Mouse (Mus musculus) kidney, postnatal 0 days (tissue): ENCODE results near the gene Capn9. TPM values are rescaled to one million over a fixed set of nuclear protein-coding genes. Genes with fewer than 3 reads are reported as not detected.

Source experiments
- ATAC-seq: fragments of 200-750 bp; cut with Nextera tagmentation; replicated peaks from 2 replicates; pipeline ENCODE4 v1.8.0; 2017; ENCODE audit warnings: low read depth, moderate number of reproducible peaks, moderate TSS enrichment, moderate library complexity; ENCODE audit not compliant: low FRiP score
- DNase-seq: peaks from one replicate; pipeline ENCODE4 v3.0.0-alpha.2; 2016; ENCODE audit warnings: low spot score
- H3K27ac ChIP-seq: fragments of 300-500 bp; sonication (generic); 2 replicates; pipeline ENCODE4 v1.5.1; 2014; ENCODE audit warnings: mild to moderate bottlenecking
- H3K27me3 ChIP-seq: fragments of 300-500 bp; sonication (generic); 2 replicates; pipeline ENCODE4 v1.6.1; 2014; ENCODE audit warnings: low read length, mixed read lengths; ENCODE audit not compliant: insufficient read depth
- H3K36me3 ChIP-seq: fragments of 300-500 bp; sonication (generic); 2 replicates; pipeline ENCODE4 v1.6.1; 2014; ENCODE audit warnings: low read length, mixed read lengths; ENCODE audit not compliant: insufficient read depth
- H3K4me1 ChIP-seq: fragments of 300-500 bp; sonication (generic); replicated peaks from 2 replicates; pipeline ENCODE4 v1.6.1; 2014; ENCODE audit warnings: antibody characterized with exemption, low read length, mixed read lengths; ENCODE audit not compliant: insufficient read depth
- H3K4me2 ChIP-seq: fragments of 300-500 bp; sonication (generic); 2 replicates; pipeline ENCODE4 v1.6.1; 2014; ENCODE audit warnings: mild to moderate bottlenecking, low read length, moderate library complexity, mixed read lengths
- H3K4me3 ChIP-seq: fragments of 300-500 bp; sonication (generic); replicated peaks from 2 replicates; pipeline ENCODE4 v1.5.1; 2014; ENCODE audit warnings: low read depth, low read length
- H3K9ac ChIP-seq: fragments of 300-500 bp; sonication (generic); 2 replicates; pipeline ENCODE4 v1.6.1; 2014; ENCODE audit warnings: low read depth, low read length
- H3K9me3 ChIP-seq: fragments of 300-500 bp; sonication (generic); replicated peaks from 2 replicates; pipeline ENCODE4 v1.6.1; 2016; ENCODE audit warnings: low read length, inconsistent platforms, mixed read lengths
- CTCF ChIP-seq: IDR thresholded peaks from 2 replicates; pipeline ENCODE4 v1.5.1; 2016; ENCODE audit warnings: antibody characterized with exemption, low read depth, mild to moderate bottlenecking, moderate library complexity
- WGBS: fragments of 180-500 bp; shearing (Covaris S2); extraction: QIAGEN DNeasy Blood & Tissue Kit; methylation state at CpG from one replicate; pipeline ENCODE4 v1.1.7; 2014; 5-methylcytosine and 5-hydroxymethylcytosine counted together
- polyA plus RNA-seq: library from polyadenylated mRNA; unstranded; fragments of >200 nt; fragmentation: Nextera tagmentation; extraction: Ambion mirVana; gene quantifications from 2 replicates; pipeline ENCODE4 v1.2.1, GENCODE M21; 2015

Gene Capn9
- polyA plus RNA-seq, 1 experiment from 2014 or later, result 0.24 TPM

GRCm38 (mm10) chr8:124576751-124577150 is 840 bp downstream of the Capn9 start:
- Histone ChIP-seq H3K4me3 (no peak overlapping the region), H3K36me3 (no peaks in the 10 kb centered on the region), H3K4me1 (no peaks in the 10 kb centered on the region), H3K4me2 (no peak overlapping the region), H3K27ac (no peak overlapping the region), H3K9me3 (no peaks in the 10 kb centered on the region), H3K9ac (no peak overlapping the region), H3K27me3 (no peaks in the 10 kb centered on the region)
- ATAC-seq (no peak), DNase-seq (no peak)
- TF ChIP-seq CTCF, result no peak
- WGBS, result 75% methylated on average over 1 of the region's 1 CpGs

GRCm38 (mm10) chr8:124585718-124586425 is 10.0 kb downstream of the Capn9 start:
- WGBS, result 45% methylated on average over 3 of the region's 3 CpGs
- no peaks in the 10 kb centered on the region for H3K36me3 ChIP-seq

GRCm38 (mm10) chr8:124586556-124586955 is 10.6 kb downstream of the Capn9 start:
- DNase-seq (no peak), ATAC-seq (no peak)
- Histone ChIP-seq H3K4me3 (no peak overlapping the region), H3K9ac (no peak overlapping the region), H3K27ac (no peak overlapping the region), H3K4me1 (no peaks in the 10 kb centered on the region), H3K36me3 (no peaks in the 10 kb centered on the region), H3K27me3 (no peaks in the 10 kb centered on the region), H3K9me3 (no peaks in the 10 kb centered on the region), H3K4me2 (no peak overlapping the region)
- 79% methylated on average over 2 of the region's 2 CpGs for WGBS
- TF ChIP-seq CTCF, result no peak

More at GRCm38 (mm10) chr8:124585718-124586425, 10.0 kb downstream of the Capn9 start:
- TF ChIP-seq CTCF, result no peak
- no peaks in the 10 kb centered on the region for H3K9me3 ChIP-seq
- no peaks in the 10 kb centered on the region for H3K4me1 ChIP-seq
- H3K4me3 ChIP-seq, result no peak overlapping the region
- ATAC-seq (no peak; the same call in 1 of the 2 replicates), DNase-seq (peak; percentile 3)
- H3K9ac ChIP-seq, result no peak overlapping the region
- no peaks in the 10 kb centered on the region for H3K27me3 ChIP-seq
- H3K27ac ChIP-seq, result no peak overlapping the region
- no peak overlapping the region for H3K4me2 ChIP-seq

- Histone ChIP-seq H3K4me1 (no peaks in the 10 kb centered on the region), H3K9me3 (no peaks in the 10 kb centered on the region), H3K9ac (no peak overlapping the region), H3K36me3 (no peaks in the 10 kb centered on the region), H3K27ac (no peak overlapping the region), H3K4me2 (no peak overlapping the region), H3K4me3 (no peak overlapping the region), H3K27me3 (no peaks in the 10 kb centered on the region)
- ATAC-seq (no peak), DNase-seq (no peak)
- no peak for TF ChIP-seq CTCF
- 67% methylated on average over 4 of the region's 4 CpGs for WGBS
Measured at GRCm38 (mm10) chr8:124589393-124589792, 13.5 kb downstream of the Capn9 start.

- ATAC-seq, result no peak
- WGBS, result 76% methylated on average over 5 of the region's 5 CpGs
Measured at GRCm38 (mm10) chr8:124604066-124604465, 28.2 kb downstream of the Capn9 start.

GRCm38 (mm10) chr8:124608239-124608971 is 32.5 kb downstream of the Capn9 start:
- WGBS, result 59% methylated on average over 13 of the region's 13 CpGs
- no peak overlapping the region for H3K4me2 ChIP-seq
- no peaks in the 10 kb centered on the region for H3K9me3 ChIP-seq
- H3K36me3 ChIP-seq, result no peaks in the 10 kb centered on the region
- no peaks in the 10 kb centered on the region for H3K4me1 ChIP-seq
- no peak overlapping the region for H3K9ac ChIP-seq
- ATAC-seq, result no peak
- H3K27ac ChIP-seq, result peak overlapping the region; percentile 62
- peak; percentile 64 for DNase-seq
- no peak overlapping the region for H3K4me3 ChIP-seq
- no peaks in the 10 kb centered on the region for H3K27me3 ChIP-seq
- peak; percentile 65 for TF ChIP-seq CTCF

More at GRCm38 (mm10) chr8:124604066-124604465, 28.2 kb downstream of the Capn9 start:
- TF ChIP-seq CTCF, result peak; percentile 12; the same call in 1 of the 2 replicates
- Histone ChIP-seq H3K4me1 (no peaks in the 10 kb centered on the region), H3K27ac (no peak overlapping the region), H3K36me3 (no peaks in the 10 kb centered on the region), H3K4me2 (no peak overlapping the region), H3K9ac (no peak overlapping the region), H3K9me3 (no peaks in the 10 kb centered on the region), H3K27me3 (no peaks in the 10 kb centered on the region), H3K4me3 (no peak overlapping the region)
- no peak for DNase-seq
